Mouse (Mus musculus) thymus, postnatal 4 days (tissue): Measurements from ENCODE around the gene Rplp1.
A peak's percentile ranks its signal among the peaks of the same experiment; 100 is the strongest.

ENCODE experiments used
- DNase-seq: peaks from one replicate; pipeline ENCODE4 v3.0.0; 2021

Gene Rplp1

DNA sequence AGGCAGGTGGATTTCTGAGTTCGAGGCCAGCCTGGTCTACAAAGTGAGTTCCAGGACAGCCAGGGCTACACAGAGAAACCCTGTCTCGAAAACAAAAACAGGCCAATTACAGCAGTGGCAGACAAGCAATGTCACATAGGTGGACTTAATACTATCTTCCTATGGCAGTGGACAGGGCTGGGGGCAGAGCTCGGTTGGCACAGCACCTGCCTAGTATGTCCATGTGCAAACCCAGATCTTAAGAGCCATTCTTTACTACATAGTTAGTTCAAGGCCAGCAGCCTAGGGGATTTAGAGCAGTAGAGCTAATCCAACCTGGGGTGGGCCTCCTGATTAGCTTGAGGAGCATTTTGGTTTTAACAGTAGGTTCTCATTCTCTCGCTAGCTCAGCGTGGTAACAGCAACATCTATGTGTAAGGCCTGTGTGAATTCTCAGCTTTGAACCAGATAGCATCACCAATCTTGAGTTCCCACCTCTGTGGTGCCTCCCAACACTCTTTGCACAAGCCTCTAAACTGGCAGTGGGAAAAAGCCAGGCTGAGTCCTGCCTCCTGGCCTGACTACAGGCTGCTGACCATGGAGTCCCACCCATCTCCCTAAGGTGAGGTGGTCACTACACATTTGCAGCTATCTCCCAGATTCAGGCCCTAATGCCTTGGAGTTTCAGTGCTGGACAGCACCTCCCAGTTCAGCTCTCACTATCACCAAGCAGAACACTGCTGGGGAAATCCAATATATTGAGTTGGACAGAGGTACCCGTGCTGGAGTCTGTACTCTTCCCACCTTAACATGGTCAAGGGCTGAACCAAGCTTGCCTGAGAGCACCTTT, 2.8 kb downstream of the Rplp1 start:
- DNase-seq, result no peak

DNA sequence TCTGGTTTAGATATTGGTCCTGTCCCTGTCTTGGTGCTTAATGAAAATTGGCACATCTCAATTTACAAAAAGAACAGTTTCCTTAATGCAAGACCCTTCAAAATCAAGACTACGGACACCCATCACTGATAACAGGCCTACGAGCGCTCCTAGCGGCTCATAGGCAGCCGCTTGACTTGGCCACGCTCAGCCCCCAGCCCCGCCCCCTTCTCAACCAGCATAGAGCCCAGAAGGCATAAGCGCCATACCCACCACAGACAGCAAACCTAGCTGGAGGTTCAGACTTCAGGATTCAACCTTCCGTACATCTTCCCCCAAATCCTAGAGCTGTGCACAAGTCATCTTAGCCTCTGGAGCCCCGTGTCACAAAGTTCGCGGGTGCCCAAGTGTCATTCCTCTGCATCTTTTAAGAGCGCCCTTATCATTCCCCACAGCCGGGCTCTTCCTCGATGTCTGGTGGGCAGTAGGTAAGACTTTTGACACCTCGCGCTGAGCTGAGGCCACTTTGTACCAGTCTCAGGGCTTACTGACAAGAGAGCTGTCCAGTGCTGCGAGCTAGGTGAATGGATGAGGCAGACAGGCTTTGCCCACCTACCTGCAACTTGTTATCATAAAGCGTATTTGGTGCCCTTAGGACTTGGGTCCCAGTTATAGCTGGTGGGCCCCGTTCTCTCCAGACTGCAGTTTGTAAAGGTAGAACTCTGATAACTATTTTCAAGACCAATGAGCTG, 3.7 kb downstream of the Rplp1 start:
- peak; percentile 68 for DNase-seq

- DNase-seq, result no peak
Observed at GRCm38 (mm10) chr9:61909633-61910032, 4.7 kb downstream of the Rplp1 start.

GRCm38 (mm10) chr9:61908832-61909407, 5.4 kb downstream of the Rplp1 start:
- DNase-seq, result no peak

GRCm38 (mm10) chr9:61908341-61908740, 6.0 kb downstream of the Rplp1 start:
- DNase-seq, result no peak

DNA sequence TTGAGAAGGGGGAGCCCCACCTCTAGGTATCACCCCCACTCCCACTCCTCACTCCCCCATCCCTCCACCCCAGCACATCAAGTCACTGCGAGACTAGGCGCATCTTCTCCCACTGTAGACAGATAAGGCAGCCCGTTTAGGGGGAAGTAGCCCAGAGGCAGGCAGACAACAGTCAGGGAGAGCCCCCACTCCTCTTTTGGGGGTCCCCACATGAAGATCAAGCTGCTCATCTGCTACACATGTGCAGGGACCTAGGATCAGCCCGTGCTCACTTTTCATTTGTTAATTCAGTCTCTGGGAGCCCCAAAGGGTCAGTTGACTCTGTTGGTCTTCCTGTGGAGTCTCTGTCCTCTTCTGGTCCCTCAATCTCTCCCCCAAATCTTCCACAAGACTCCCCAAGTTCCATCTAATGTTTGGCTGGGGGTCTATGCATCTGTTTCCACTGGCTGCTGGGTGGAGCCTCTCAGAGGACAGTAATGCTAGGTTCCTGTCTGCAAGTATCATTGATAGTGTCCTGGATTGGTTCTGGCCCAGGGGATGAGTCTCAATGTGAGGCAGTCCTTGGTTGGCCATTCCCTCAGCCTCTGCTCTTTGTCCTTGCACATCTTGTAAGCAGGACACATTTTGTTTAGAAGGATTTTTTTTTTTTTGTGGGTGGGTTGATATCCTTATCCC, 6.6 kb downstream of the Rplp1 start:
- DNase-seq, result no peak

GRCm38 (mm10) chr9:61906912-61907311, 7.4 kb downstream of the Rplp1 start:
- peak; percentile 86 for DNase-seq

GRCm38 (mm10) chr9:61905576-61905975, 8.8 kb downstream of the Rplp1 start:
- DNase-seq, result no peak

DNA sequence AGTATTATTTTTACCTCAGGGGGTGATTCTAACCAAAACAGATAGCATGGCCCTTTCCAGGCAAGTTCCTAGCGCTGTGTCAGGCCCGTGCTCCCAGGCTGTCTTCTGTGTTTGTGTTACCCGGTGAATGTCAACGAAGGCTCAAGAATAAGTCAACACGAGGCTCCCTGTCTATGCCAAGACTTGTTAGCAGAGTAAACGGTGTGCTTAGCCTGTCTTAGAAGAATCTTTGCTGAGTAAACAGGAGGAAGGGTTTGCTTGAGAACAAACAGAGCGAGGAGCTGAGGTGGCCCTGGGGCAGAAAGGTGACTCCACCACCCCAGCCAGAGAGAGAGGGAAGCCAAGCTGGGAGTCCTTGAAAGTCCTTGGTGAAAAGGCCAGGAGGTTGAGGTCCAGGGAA, 10.1 kb downstream of the Rplp1 start:
- no peak for DNase-seq

GRCm38 (mm10) chr9:61902445-61902844, 11.9 kb downstream of the Rplp1 start:
- no peak for DNase-seq

- no peak for DNase-seq
Observed at GRCm38 (mm10) chr9:61901574-61901973, 12.8 kb downstream of the Rplp1 start.

DNA sequence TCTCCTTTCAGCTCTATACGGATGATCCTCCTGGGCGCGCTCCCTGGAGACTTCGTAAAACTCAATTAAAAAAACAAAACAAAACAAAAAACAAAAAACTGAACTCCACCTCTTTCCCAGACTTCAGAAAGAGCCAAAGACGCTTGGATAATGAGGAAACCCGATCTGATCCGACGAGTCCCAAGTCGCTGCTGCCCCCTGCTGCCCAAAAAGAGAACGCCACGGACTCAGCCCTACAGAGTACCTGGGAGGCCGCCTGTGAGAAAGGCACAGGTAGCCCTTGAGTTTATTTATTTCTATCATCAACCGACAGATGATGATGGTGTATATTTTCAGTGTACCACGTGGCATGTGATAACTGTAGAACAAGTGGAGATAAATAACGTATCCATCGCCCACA, 14.5 kb downstream of the Rplp1 start:
- DNase-seq, result peak; percentile 91

GRCm38 (mm10) chr9:61898401-61898800, 15.9 kb downstream of the Rplp1 start:
- DNase-seq, result peak; percentile 91

GRCm38 (mm10) chr9:61895014-61895413, 19.3 kb downstream of the Rplp1 start:
- DNase-seq, result no peak

DNA sequence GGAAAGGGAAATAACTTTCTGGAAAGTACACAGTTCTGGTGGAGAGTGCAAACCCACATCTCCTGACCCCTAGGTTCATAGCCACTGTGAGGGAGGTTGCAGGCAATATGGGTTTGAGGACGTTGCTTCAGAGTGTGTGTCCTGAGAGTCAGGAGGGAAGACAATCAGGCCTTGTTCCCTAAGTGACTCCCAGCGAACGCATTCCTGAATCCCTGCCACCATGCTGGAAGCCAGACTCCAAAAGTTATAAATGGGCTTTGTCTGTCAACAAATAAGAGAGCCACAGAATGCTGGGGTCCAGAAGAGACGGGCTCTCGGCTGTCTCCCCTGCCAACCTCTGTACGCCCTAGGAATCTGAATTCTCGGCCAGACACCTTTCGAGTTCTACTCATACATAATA, 24.5 kb downstream of the Rplp1 start:
- DNase-seq, result no peak

GRCm38 (mm10) chr9:61887661-61888379, 26.5 kb downstream of the Rplp1 start:
- DNase-seq, result no peak

DNA sequence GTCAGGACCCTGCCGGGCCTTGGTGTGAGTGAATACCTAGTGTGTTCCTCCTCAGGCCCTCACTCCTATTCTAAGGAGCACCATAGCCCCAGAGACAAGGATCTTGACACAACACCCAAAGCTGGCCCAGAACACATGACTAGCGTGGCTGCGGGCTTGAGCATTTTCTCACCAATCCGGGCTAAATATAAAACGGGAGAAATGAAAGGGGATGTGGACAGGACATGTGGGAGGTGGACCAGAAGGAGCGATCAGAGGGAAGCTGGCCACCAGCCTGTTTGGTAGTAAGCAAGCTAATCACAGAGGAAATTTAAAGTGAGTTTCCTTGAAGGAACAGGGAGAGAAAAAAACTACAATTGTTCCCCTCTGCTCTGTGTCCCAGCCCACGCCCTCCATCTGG, 28.4 kb downstream of the Rplp1 start:
- DNase-seq, result no peak

DNA sequence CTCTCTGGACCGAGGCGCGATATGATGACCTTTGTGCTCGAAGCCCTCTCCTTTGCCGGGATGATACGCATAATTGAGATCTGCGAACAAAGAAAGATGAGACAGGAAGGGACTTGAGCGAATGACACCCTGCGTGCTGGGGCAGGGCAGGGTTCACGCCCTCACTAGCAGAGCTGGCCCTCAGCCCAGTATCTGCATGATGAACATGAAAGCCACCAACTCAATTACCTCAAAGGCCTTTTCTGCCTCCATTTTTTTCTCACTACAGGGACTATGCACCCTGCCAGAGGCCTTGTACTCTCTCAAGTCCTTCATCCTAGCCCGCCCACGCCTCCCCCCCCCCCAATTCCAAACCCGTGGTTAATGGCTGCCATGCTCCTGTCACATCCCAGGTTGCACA, 29.4 kb downstream of the Rplp1 start:
- DNase-seq, result no peak

DNA sequence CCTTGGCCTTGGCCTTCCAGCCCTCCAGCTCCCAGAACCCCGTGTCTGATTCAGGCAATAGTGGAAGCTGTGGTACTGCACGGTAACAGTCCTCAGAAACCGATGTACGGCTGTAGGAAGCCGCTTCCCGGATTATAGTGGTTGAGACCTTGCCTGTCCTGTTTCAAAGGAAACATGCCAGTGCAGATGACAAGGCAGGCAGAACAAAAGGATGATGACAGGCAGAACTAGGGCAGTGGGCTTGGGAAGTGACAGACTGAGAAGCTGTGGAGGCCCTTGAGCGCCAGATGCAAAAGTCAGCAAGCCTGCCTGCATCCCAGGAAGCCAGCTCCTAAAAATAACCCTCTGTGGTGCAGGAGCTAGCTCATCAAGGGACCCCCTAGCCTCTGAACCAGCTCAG, 30.0 kb downstream of the Rplp1 start:
- DNase-seq, result no peak

- peak; percentile 42 for DNase-seq
Observed at GRCm38 (mm10) chr9:61882179-61882578, 32.2 kb downstream of the Rplp1 start.

- DNase-seq, result peak; percentile 83
Observed at GRCm38 (mm10) chr9:61878889-61879288, 35.5 kb downstream of the Rplp1 start.

DNA sequence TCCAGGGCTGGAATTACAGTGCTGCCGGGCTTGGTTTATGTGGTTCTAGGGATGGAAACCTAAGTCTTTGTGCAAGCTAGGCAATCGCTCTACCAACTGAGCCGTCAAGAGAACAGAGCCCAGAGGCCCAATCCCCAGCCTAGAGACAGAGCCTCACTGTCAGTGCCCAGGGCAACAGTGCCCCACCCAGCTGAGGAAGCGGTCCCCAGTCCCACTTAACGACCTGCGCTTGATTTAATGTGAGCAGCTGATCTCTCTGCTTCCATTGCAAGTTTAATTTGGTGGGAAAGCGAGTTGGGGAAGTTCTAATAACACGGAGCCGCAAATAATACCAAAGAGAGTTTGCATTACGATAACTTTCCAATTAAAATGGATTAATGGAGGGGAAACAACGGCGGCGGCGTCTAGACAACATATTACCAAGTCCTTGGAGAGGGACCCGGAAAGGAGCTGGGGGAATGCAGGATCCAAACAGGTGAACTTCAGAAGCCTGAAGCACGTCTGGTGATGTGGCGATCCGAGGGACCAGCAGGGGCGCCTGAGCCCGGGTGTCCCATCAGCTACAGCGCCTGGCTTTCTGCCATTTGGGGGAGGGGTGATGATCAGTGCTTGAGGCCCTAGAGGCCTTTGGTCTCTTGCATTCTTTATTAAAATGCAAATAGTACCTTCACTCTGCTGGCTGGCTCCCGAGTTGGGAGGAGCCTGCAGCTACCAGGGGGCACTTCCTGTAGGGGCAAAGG, 36.8 kb downstream of the Rplp1 start:
- DNase-seq, result no peak
